Mouse (Mus musculus): ENCODE data around the gene Pbrm1. TPM values are rescaled to one million over a fixed set of nuclear protein-coding genes. Genes with fewer than 3 reads are reported as not detected.
A peak's percentile ranks its signal among the peaks of the same experiment; 100 is the strongest.

Pbrm1 gene
- polyA plus RNA-seq, 1 experiment from 2014 or later, result 135 TPM

DNA sequence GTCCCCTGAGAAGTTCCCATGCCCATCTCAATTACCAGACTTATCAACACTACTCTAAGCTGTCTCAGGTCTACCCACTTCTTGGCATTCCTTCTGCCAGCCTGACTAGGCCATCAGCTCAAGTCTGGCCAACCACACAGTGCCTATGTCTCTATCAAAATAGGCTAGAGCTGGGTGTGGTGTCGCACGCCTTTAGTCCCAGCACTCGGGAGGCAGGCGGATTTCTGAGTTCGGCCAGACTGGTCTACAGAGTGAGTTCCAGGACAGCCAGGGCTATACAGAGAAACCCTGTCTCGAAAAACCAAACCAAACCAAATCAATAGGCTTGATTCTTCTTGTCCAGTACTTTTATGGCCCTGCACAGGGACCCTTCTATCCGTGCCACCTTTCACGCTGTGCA lies 107.9 kb downstream of the Pbrm1 start:
- 92% methylated on average over 8 of the region's 8 CpGs for WGBS
- Histone ChIP-seq H3K4me2 (ENCODE audit: low read depth, low read length, severe bottlenecking) (no peak overlapping the region), H3K4me3 (ENCODE audit: low read depth, low read length) (no peak overlapping the region), H3K9me3 (ENCODE audit: control insufficient read depth, low read length) (no peaks in the 10 kb centered on the region), H3K27ac (ENCODE audit: low read depth, low read length) (no peak overlapping the region), H3K4me1 (replicated peaks; ENCODE audit: control insufficient read depth, insufficient read depth, low read length) (peaks cover 9% of the 10 kb centered on the region; the same call in 1 of the 2 replicates), H3K36me3 (ENCODE audit: control insufficient read depth, insufficient read depth, low read length) (no peaks in the 10 kb centered on the region; the same call in 1 of the 2 replicates), H3K27me3 (ENCODE audit: control insufficient read depth, insufficient read depth, low read length) (no peaks in the 10 kb centered on the region), H3K9ac (ENCODE audit: low read length) (no peak overlapping the region)
- DNase-seq (ENCODE audit: low spot score) (no peak), ATAC-seq (replicated peaks; ENCODE audit: low FRiP score) (no peak)

DNA sequence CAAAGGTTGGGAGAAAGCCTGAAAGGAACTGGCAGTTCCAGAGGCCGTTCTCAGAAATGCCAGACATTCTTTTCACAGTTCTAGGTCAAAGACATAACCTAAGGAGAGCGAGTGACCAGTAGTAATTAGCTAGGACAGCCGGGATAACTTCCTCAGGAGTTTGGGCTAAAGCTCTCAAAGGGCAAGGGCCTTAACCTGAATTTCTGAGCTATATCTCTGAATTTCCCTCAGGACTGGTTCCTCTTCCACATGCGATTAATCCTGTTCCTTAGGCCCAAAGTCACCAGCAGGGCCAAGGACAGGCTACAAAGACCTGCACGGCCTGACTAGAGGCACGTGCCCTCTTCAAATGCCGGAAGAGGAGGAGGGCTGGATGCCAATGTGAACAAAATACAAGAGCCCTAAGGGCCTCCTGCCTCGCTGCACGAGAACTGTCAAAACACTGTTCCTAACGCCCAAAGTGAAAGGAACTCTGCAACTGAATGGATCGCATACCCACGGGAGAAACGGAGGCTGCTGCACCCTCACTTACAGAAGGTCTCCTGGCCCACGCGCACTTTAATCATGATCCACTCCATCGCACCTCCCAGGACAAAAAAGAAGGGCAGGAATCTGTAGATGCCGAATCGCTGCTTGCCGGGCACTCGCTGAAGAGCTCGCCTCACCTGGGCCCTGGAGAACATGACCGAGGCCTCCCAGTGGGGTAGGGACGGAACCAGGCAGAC lies 109.3 kb downstream of the Pbrm1 start:
- Histone ChIP-seq H3K9me3 (ENCODE audit: control insufficient read depth, low read length) (no peaks in the 10 kb centered on the region), H3K4me1 (replicated peaks; ENCODE audit: control insufficient read depth, insufficient read depth, low read length) (peaks cover 21% of the 10 kb centered on the region), H3K4me2 (ENCODE audit: low read depth, low read length, severe bottlenecking) (peak overlapping the region; percentile 87), H3K27me3 (ENCODE audit: control insufficient read depth, insufficient read depth, low read length) (no peaks in the 10 kb centered on the region), H3K4me3 (ENCODE audit: low read depth, low read length) (peak overlapping the region; percentile 71), H3K27ac (ENCODE audit: low read depth, low read length) (peak overlapping the region; percentile 54), H3K9ac (ENCODE audit: low read length) (peak overlapping the region; percentile 83), H3K36me3 (ENCODE audit: control insufficient read depth, insufficient read depth, low read length) (no peaks in the 10 kb centered on the region)
- DNase-seq (ENCODE audit: low spot score) (peak; percentile 65), ATAC-seq (replicated peaks; ENCODE audit: low FRiP score) (no peak)
- WGBS, result 1% methylated on average over 23 of the region's 23 CpGs

DNA sequence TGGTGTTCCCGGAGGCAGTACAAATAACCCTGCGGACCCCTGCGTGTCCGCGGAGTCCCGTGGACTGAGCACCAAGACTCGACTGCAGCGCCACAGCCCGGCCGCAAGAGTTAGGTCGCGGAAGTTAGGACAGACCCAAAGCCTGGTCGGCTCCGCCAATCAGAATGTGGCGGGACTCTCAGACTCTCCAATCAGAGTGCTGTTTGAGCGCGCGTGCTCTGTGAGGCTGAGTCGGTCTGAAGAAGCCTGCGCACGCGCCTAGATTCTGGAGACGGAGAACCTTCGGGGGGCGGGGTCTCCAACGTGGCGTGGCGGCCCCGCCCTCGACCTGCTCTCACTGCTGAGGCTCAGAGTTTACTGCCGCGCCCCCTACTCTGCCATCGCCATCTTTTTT lies 109.9 kb downstream of the Pbrm1 start, which contains the start of gene Smim4:
Gene Smim4 (minus strand): TSS at position 131 of the 394 bp plus-strand sequence.
- H3K9me3 ChIP-seq (ENCODE audit: control insufficient read depth, low read length), result no peaks in the 10 kb centered on the region
- H3K27me3 ChIP-seq (ENCODE audit: control insufficient read depth, insufficient read depth, low read length), result no peaks in the 10 kb centered on the region
- H3K9ac ChIP-seq (ENCODE audit: low read length), result peak within 1 kb of the TSS; percentile 83
- WGBS, result under 1% methylated on average over 33 of the region's 33 CpGs
- H3K4me3 ChIP-seq (ENCODE audit: low read depth, low read length), result peak within 1 kb of the TSS; percentile 71
- ATAC-seq (replicated peaks; ENCODE audit: low FRiP score) (peak; percentile 92), DNase-seq (ENCODE audit: low spot score) (peak; percentile 99)
- no peaks in the 10 kb centered on the region for H3K36me3 ChIP-seq (ENCODE audit: control insufficient read depth, insufficient read depth, low read length)
- H3K4me1 ChIP-seq (replicated peaks; ENCODE audit: control insufficient read depth, insufficient read depth, low read length), result peaks cover 24% of the 10 kb centered on the region
- H3K4me2 ChIP-seq (ENCODE audit: low read depth, low read length, severe bottlenecking), result peak within 1 kb of the TSS; percentile 87
- H3K27ac ChIP-seq (ENCODE audit: low read depth, low read length), result peak within 1 kb of the TSS; percentile 54

DNA sequence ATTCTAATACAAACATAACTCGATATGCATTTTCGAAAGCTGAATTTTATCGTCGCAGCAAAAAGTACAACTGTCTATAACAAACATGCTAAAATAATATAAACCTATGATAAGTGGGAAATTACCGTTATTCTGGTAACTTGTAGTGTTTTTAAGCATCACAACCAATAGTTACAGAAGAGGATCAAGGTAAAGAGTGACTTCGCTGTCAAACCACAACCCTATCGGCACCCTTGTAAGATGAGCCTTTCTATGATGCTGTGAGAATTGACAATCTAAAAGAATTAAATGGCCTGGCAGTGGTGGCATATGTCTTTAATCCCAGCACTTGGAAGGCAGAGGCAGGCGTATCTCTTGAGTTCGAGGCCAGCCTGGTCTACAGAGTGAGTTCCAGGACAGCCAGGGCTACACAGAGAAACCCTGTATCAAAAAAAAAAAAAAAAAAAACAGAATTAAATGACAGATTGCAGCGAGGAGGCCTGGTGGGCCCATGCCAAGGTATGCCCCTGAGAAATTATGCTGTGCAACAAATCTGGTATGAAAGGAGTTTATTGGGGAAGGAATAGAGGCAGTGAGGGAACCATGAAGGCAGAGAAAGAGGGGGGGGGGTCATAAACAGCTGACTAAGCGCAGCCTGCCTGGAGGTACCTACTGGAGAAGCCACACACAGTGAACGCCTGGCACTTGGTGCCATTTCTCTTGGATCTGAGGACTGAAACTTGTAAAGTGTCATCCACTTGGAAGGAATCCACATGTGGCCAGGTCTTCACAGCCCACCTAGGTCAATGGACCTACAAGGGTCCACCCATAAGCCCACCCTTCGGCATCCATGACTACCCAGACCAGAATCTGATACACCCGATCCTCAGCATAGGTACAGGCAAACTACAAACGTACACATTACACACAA lies 110.6 kb downstream of the Pbrm1 start:
- Histone ChIP-seq H3K4me3 (ENCODE audit: low read depth, low read length) (peak overlapping the region; percentile 7; the same call in 1 of the 2 replicates), H3K36me3 (ENCODE audit: control insufficient read depth, insufficient read depth, low read length) (no peaks in the 10 kb centered on the region), H3K4me2 (ENCODE audit: low read depth, low read length, severe bottlenecking) (peak overlapping the region; percentile 90; the same call in 1 of the 2 replicates), H3K4me1 (replicated peaks; ENCODE audit: control insufficient read depth, insufficient read depth, low read length) (peaks cover 24% of the 10 kb centered on the region), H3K27ac (ENCODE audit: low read depth, low read length) (peak overlapping the region; percentile 84; the same call in 1 of the 2 replicates), H3K9ac (ENCODE audit: low read length) (peak overlapping the region; percentile 29; the same call in 1 of the 2 replicates), H3K9me3 (ENCODE audit: control insufficient read depth, low read length) (no peaks in the 10 kb centered on the region), H3K27me3 (ENCODE audit: control insufficient read depth, insufficient read depth, low read length) (no peaks in the 10 kb centered on the region)
- DNase-seq (ENCODE audit: low spot score) (peak; percentile 52), ATAC-seq (replicated peaks; ENCODE audit: low FRiP score) (no peak)
- 69% methylated on average over 15 of the region's 15 CpGs for WGBS

DNA sequence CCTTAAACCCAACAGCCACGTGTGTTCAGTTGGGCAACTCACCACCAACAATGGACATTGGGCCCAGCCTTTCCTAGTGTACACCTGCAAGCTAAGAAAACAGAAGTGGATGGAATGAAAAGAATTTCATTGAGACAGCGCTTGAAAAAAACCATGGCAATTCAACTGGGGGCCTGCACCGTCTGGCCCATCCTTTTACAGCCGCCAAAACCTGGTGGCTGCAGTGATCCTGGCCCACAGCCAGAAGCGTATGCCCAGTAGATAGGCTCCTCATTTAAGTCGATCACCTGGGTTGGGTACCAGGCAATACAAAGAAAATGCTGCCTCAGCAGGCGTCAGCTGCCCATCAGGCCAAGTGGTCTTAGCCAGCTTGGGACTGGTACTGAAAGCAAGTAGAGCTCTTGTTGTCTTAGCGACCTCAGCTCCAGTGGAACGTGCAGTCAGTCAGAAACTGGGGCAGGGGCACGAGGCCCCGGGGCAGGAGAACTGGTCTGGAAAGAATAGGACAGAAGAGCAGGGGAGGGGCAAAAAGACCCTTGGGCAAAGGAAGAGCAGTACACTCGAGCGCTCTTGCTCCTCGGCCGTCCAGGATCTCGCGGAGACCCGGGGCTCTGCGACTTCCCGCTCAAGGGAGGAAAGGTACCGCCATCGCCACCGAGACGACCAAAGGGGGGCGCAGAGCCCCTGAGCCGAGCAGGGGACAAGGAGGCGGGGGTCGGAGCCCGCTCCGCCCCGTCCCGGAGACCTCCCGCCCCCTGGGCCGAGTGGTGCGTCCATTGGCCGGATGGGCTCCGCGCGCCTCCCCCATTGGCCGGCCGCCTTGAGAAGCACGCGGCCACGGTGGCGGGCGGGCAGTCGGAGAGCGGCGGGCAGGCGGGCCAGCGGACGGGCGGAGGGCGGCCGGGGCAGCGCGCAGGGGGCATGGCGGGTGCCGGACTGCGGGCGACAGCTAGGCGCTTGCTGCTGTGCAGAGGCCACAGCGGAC lies 111.6 kb downstream of the Pbrm1 start, which contains the start of gene Nt5dc2:
Gene Nt5dc2 (plus strand): TSS at position 818 of the 985 bp plus-strand sequence.
- peak; percentile 85 for ATAC-seq (replicated peaks; ENCODE audit: low FRiP score)
- Histone ChIP-seq H3K36me3 (ENCODE audit: control insufficient read depth, insufficient read depth, low read length) (peaks cover 6% of the 10 kb centered on the region), H3K9me3 (ENCODE audit: control insufficient read depth, low read length) (no peaks in the 10 kb centered on the region), H3K27ac (ENCODE audit: low read depth, low read length) (peak within 1 kb of the TSS; percentile 84), H3K9ac (ENCODE audit: low read length) (peak within 1 kb of the TSS; percentile 90), H3K4me1 (replicated peaks; ENCODE audit: control insufficient read depth, insufficient read depth, low read length) (peaks cover 24% of the 10 kb centered on the region), H3K4me2 (ENCODE audit: low read depth, low read length, severe bottlenecking) (peak within 1 kb of the TSS; percentile 90), H3K27me3 (ENCODE audit: control insufficient read depth, insufficient read depth, low read length) (no peaks in the 10 kb centered on the region), H3K4me3 (ENCODE audit: low read depth, low read length) (peak within 1 kb of the TSS; percentile 93)
- WGBS, result 7% methylated on average over 41 of the region's 63 CpGs
- peak; percentile 98 for DNase-seq (ENCODE audit: low spot score)

DNA sequence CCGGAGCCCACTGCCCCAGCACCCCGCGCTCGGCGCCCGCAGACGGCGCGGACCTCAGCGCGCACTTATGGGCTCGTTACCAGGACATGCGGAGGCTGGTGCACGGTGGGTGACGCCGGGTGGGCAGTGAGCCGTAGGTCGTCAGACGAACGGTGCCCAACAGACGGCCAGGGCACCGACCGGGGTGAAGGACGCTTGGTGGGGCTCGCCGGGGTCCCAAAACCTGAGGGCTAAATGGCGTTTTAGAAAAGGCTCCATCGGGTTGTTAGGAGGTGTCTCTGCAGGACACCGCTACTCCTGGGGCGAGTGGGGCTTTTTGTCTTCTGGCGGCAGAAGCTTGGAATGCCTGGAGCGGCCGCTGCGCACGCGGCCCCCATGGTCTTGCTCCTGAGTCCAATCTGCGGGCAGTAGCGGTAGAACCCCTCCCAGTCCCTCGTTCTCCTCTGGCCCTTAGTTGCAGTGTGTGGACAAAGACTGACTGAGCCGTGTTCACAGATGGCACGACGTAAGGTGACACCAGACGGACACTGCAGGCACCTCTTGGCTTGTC lies 112.4 kb downstream of the Pbrm1 start:
- Histone ChIP-seq H3K9ac (ENCODE audit: low read length) (peak overlapping the region; percentile 90), H3K4me2 (ENCODE audit: low read depth, low read length, severe bottlenecking) (peak overlapping the region; percentile 90), H3K36me3 (ENCODE audit: control insufficient read depth, insufficient read depth, low read length) (peaks cover 14% of the 10 kb centered on the region), H3K27me3 (ENCODE audit: control insufficient read depth, insufficient read depth, low read length) (no peaks in the 10 kb centered on the region), H3K9me3 (ENCODE audit: control insufficient read depth, low read length) (no peaks in the 10 kb centered on the region), H3K27ac (ENCODE audit: low read depth, low read length) (peak overlapping the region; percentile 84; the same call in 1 of the 2 replicates), H3K4me1 (replicated peaks; ENCODE audit: control insufficient read depth, insufficient read depth, low read length) (peaks cover 24% of the 10 kb centered on the region), H3K4me3 (ENCODE audit: low read depth, low read length) (peak overlapping the region; percentile 93)
- ATAC-seq (replicated peaks; ENCODE audit: low FRiP score) (0 out of 2 replicates have a peak, but pooled peaks have one; percentile 8), DNase-seq (ENCODE audit: low spot score) (peak; percentile 74)
- under 1% methylated on average over 43 of the region's 43 CpGs for WGBS

DNA sequence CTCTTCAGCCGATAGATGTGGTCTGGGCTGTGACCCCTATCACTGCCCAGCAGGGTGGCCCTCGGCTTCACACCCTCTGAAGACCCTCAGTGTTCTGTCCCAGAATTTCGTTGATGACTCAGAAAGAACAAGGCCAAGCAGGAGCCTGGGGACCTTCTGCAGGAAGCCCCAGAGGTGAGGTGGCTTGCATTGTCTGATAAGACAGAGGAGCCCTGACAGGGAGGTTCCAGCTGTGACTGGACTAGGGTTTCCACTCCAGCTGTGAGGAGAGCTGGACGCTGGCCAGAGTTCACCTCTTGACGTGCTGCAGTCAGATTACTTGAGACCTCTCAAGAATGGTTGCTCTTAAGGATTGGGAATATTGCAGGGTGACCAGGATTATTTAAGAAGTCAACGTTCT lies 113.1 kb downstream of the Pbrm1 start:
- no peaks in the 10 kb centered on the region for H3K27me3 ChIP-seq (ENCODE audit: control insufficient read depth, insufficient read depth, low read length)
- 17% methylated on average over 6 of the region's 6 CpGs for WGBS
- peaks cover 24% of the 10 kb centered on the region for H3K4me1 ChIP-seq (replicated peaks; ENCODE audit: control insufficient read depth, insufficient read depth, low read length)
- H3K4me3 ChIP-seq (ENCODE audit: low read depth, low read length), result peak overlapping the region; percentile 93
- H3K9me3 ChIP-seq (ENCODE audit: control insufficient read depth, low read length), result no peaks in the 10 kb centered on the region
- H3K4me2 ChIP-seq (ENCODE audit: low read depth, low read length, severe bottlenecking), result peak overlapping the region; percentile 90
- ATAC-seq (replicated peaks; ENCODE audit: low FRiP score), result no peak
- H3K9ac ChIP-seq (ENCODE audit: low read length), result peak overlapping the region; percentile 90
- H3K36me3 ChIP-seq (ENCODE audit: control insufficient read depth, insufficient read depth, low read length), result peaks cover 19% of the 10 kb centered on the region
- no peak overlapping the region for H3K27ac ChIP-seq (ENCODE audit: low read depth, low read length)
- no peak for DNase-seq (ENCODE audit: low spot score)

All from forebrain, embryonic 11.5 days (tissue).